Mouse (Mus musculus) ES-E14 (cell line): ENCODE measurements around the gene Avil.

Experiments used
- CHD2 ChIP-seq: IDR thresholded peaks from 2 replicates; pipeline ENCODE4 v1.6.1; 2014; ENCODE audit warnings: mild to moderate bottlenecking, low read depth, low read length, inconsistent platforms
- HCFC1 ChIP-seq: IDR thresholded peaks from 2 replicates; pipeline ENCODE4 v1.6.1; 2012; ENCODE audit warnings: low read length, inconsistent platforms, borderline replicate concordance; ENCODE audit not compliant: insufficient read depth
- MAFK ChIP-seq: IDR thresholded peaks from 2 replicates; pipeline ENCODE4 v1.6.1; 2014; ENCODE audit warnings: mild to moderate bottlenecking, low read depth, low read length, inconsistent platforms; ENCODE audit not compliant: insufficient read depth
- ZC3H11A ChIP-seq: IDR thresholded peaks from 2 replicates; pipeline ENCODE4 v1.6.1; 2012; ENCODE audit warnings: low read depth, mild to moderate bottlenecking, inconsistent platforms, low read length, borderline replicate concordance
- ZNF384 ChIP-seq: IDR thresholded peaks from 2 replicates; pipeline ENCODE4 v1.6.1; 2012; ENCODE audit warnings: low read depth, low read length, inconsistent platforms

- TF ChIP-seq ZC3H11A (no peak), HCFC1 (no peak), ZNF384 (no peak), CHD2 (no peak), MAFK (no peak)
These were observed 2.8 kb downstream of the Avil start for GRCm38 (mm10) chr10:127003334-127003733.
